Mouse (Mus musculus) stomach, postnatal 0 days (tissue): ENCODE results near the gene B3galnt1. TPM values are rescaled to one million over a fixed set of nuclear protein-coding genes. Genes with fewer than 3 reads are reported as not detected.

ENCODE experiments used
- ATAC-seq: fragments of 200-750 bp; cut with Nextera tagmentation; 2 replicates; pipeline ENCODE4 v1.8.0; 2017; ENCODE audit not compliant: low FRiP score, low TSS enrichment
- DNase-seq: peaks from one replicate; pipeline ENCODE4 v3.0.0-alpha.2; 2016; ENCODE audit warnings: low spot score
- H3K27ac ChIP-seq: fragments of 300-500 bp; sonication (generic); replicated peaks from 2 replicates; pipeline ENCODE4 v1.5.1; 2014; ENCODE audit warnings: mild to moderate bottlenecking, control low read depth
- H3K27me3 ChIP-seq: fragments of 300-500 bp; sonication (generic); 2 replicates; pipeline ENCODE4 v1.6.1; 2014; ENCODE audit warnings: low read length; ENCODE audit not compliant: control insufficient read depth, insufficient read depth
- H3K36me3 ChIP-seq: fragments of 300-500 bp; sonication (generic); 2 replicates; pipeline ENCODE4 v1.6.1; 2014; ENCODE audit warnings: low read length, mixed read lengths; ENCODE audit not compliant: control insufficient read depth, insufficient read depth
- H3K4me1 ChIP-seq: fragments of 300-500 bp; sonication (generic); replicated peaks from 2 replicates; pipeline ENCODE4 v1.6.1; 2014; ENCODE audit warnings: antibody characterized with exemption; ENCODE audit not compliant: control insufficient read depth, insufficient read depth
- H3K4me2 ChIP-seq: fragments of 300-500 bp; sonication (generic); replicated peaks from 2 replicates; pipeline ENCODE4 v1.6.1; 2014; ENCODE audit warnings: low read depth, mild to moderate bottlenecking, control low read depth, moderate library complexity
- H3K4me3 ChIP-seq: fragments of 300-500 bp; sonication (generic); 2 replicates; pipeline ENCODE4 v1.5.1; 2014; ENCODE audit warnings: low read depth, low read length, control low read depth
- H3K9ac ChIP-seq: fragments of 300-500 bp; sonication (generic); 2 replicates; pipeline ENCODE4 v1.6.1; 2014; ENCODE audit warnings: mild to moderate bottlenecking, low read length, control low read depth, mixed read lengths
- H3K9me3 ChIP-seq: fragments of 300-500 bp; sonication (generic); 2 replicates; pipeline ENCODE4 v1.6.1; 2016; ENCODE audit warnings: low read length; ENCODE audit not compliant: control insufficient read depth
- CTCF ChIP-seq: IDR thresholded peaks from 2 replicates; pipeline ENCODE4 v1.5.1; 2016; ENCODE audit warnings: antibody characterized with exemption, low read depth, mild to moderate bottlenecking, moderate library complexity
- EP300 ChIP-seq: optimal IDR thresholded peaks from 2 replicates; pipeline ENCODE3; 2016; ENCODE audit warnings: antibody characterized with exemption
- WGBS: fragments of 180-500 bp; shearing (Covaris S2); extraction: QIAGEN DNeasy Blood & Tissue Kit; methylation state at CpG from one replicate; pipeline ENCODE4 v1.1.7; 2014; 5-methylcytosine and 5-hydroxymethylcytosine counted together
- polyA plus RNA-seq: library from polyadenylated mRNA; unstranded; fragments of >200 nt; fragmentation: Nextera tagmentation; extraction: Ambion mirVana; gene quantifications from 2 replicates; pipeline ENCODE4 v1.2.1, GENCODE M21; 2015

The B3galnt1 gene
- polyA plus RNA-seq, 1 experiment from 2014 or later = 21.5 TPM

DNA sequence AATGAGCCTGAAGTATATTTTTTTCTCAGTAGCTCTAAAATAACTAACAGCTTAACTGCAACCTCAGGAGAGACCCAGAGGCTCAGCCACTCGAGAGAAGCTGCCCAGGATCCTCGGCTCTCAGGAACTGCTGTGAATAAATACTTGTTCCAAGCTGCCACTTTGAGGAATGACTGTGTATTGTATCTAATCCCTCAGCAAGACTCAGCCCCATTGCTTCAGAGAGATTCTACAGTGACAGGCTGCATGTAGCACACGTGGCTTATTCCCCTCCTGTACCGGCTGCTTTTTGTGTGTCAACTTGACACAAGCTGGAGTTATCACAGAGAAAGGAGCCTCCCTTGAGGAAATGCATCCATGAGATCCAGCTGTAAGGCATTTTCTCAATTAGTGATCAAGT, 66.1 kb downstream of the B3galnt1 start:
- no peak overlapping the region for H3K27ac ChIP-seq
- TF ChIP-seq EP300 (no peak), CTCF (no peak)
- no peak for DNase-seq
- H3K27me3 ChIP-seq = no peaks in the 10 kb centered on the region
- H3K4me3 ChIP-seq = no peak overlapping the region
- H3K9me3 ChIP-seq = no peaks in the 10 kb centered on the region
- no peaks in the 10 kb centered on the region for H3K36me3 ChIP-seq
- no peak overlapping the region for H3K9ac ChIP-seq
- no peaks in the 10 kb centered on the region for H3K4me1 ChIP-seq
- WGBS = 22% methylated on average over 4 of the region's 4 CpGs
- ATAC-seq = peak; percentile 85
- no peak overlapping the region for H3K4me2 ChIP-seq

DNA sequence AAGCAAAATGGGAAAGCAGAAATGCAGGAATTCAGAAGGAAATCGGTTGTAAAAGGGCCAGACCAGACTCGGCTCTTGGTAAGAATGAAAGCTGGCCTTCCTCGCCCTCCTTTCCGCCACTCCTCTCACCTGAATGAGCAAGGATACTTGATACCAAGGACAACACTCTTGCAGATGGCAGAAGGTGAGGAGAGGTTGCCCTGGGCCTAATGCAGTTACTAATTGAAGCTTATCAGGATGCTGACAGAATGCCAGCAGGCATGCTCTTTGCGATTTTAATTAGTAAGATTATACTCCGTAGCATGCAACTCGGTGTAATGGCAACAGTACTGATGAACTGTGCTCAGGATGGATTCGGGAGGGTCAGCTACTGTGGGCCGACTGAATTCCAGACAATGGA, 67.2 kb downstream of the B3galnt1 start:
- Histone ChIP-seq H3K4me2 (no peak overlapping the region), H3K4me3 (no peak overlapping the region), H3K9me3 (no peaks in the 10 kb centered on the region), H3K27me3 (no peaks in the 10 kb centered on the region), H3K4me1 (no peaks in the 10 kb centered on the region), H3K27ac (no peak overlapping the region), H3K9ac (no peak overlapping the region), H3K36me3 (no peaks in the 10 kb centered on the region)
- ATAC-seq (no peak), DNase-seq (no peak)
- TF ChIP-seq EP300 (no peak), CTCF (no peak)
- 90% methylated on average over 9 of the region's 9 CpGs for WGBS

GRCm38 (mm10) chr3:69529576-69529975, 69.2 kb downstream of the B3galnt1 start:
- H3K4me2 ChIP-seq = no peak overlapping the region
- H3K9ac ChIP-seq = no peak overlapping the region
- no peak overlapping the region for H3K27ac ChIP-seq
- ATAC-seq (no peak), DNase-seq (no peak)
- TF ChIP-seq CTCF (no peak), EP300 (no peak)
- no peaks in the 10 kb centered on the region for H3K4me1 ChIP-seq
- H3K9me3 ChIP-seq = no peaks in the 10 kb centered on the region
- no peaks in the 10 kb centered on the region for H3K36me3 ChIP-seq
- H3K27me3 ChIP-seq = no peaks in the 10 kb centered on the region
- WGBS = 59% methylated on average over 7 of the region's 7 CpGs
- H3K4me3 ChIP-seq = no peak overlapping the region

GRCm38 (mm10) chr3:69527384-69527783, 71.4 kb downstream of the B3galnt1 start:
- H3K4me2 ChIP-seq = no peak overlapping the region
- H3K9me3 ChIP-seq = no peaks in the 10 kb centered on the region
- WGBS = 60% methylated on average over 1 of the region's 1 CpGs
- H3K36me3 ChIP-seq = no peaks in the 10 kb centered on the region
- H3K4me3 ChIP-seq = no peak overlapping the region
- no peak for DNase-seq
- H3K4me1 ChIP-seq = no peaks in the 10 kb centered on the region
- H3K9ac ChIP-seq = no peak overlapping the region
- H3K27me3 ChIP-seq = no peaks in the 10 kb centered on the region
- no peak overlapping the region for H3K27ac ChIP-seq
- TF ChIP-seq CTCF = no peak
- ATAC-seq = no peak; the same call in 1 of the 2 replicates

DNA sequence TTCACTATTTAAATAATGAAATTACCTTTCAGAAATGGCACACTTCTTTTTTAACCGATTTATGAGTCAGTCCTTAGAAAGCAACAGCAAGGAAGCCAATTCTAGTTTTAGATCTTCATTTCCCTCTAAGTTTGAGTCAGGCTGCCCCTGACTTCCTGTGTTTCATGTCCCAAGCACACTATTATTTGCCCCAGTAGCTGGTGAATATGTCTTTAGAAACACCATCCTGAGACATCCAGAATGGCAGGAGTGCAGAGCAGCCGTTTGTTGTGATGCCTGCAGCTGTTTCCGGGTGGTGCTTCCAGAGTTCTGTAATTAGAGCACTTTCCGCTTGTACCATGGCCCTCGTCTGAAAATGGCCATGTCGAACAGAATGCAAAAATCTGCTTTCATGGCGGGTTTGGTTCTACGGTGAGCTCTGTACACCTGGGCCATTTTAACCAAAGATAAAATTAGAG, 73.7 kb downstream of the B3galnt1 start:
- no peaks in the 10 kb centered on the region for H3K36me3 ChIP-seq
- H3K4me1 ChIP-seq = no peaks in the 10 kb centered on the region
- no peaks in the 10 kb centered on the region for H3K27me3 ChIP-seq
- DNase-seq = no peak
- no peak overlapping the region for H3K4me3 ChIP-seq
- TF ChIP-seq EP300 (no peak), CTCF (no peak)
- WGBS = 58% methylated on average over 8 of the region's 8 CpGs
- H3K4me2 ChIP-seq = no peak overlapping the region
- H3K9me3 ChIP-seq = no peaks in the 10 kb centered on the region
- ATAC-seq = no peak
- H3K27ac ChIP-seq = no peak overlapping the region
- no peak overlapping the region for H3K9ac ChIP-seq

DNA sequence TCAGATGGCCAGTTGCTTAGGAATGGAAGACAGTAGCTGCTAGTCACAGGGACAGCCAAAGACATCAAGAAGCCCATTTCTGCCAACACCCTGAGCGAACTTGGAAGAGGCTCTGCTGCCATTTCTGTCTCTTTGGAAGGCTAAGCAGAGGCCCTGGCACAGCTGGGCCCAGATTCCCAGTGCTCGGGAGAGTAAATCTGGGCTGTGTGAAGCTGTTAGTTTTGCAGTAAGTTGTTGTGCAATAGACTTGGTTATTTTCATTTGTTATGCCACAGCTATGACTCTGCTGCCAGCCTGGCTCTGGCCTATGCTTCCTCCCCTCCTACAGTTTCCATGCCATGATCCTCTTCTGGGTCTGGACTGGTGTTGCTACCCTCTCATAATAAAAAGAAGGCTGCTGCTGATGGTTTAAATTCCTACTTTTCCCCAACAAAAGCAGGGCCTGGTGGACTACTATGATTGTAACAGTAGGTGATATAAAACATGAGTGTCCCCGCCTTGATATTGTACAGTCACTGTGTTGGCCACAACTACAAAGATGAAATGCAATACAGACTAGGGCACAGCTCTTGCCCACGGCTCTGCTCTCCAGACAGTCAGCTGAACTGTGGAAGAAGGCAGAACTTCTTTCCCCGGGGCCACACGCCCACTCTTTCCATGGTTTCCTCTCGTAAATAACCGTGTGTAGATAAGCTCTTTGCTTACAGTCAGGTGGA, 74.2 kb downstream of the B3galnt1 start:
- no peaks in the 10 kb centered on the region for H3K36me3 ChIP-seq
- no peaks in the 10 kb centered on the region for H3K27me3 ChIP-seq
- 52% methylated on average over 8 of the region's 8 CpGs for WGBS
- no peak overlapping the region for H3K27ac ChIP-seq
- no peaks in the 10 kb centered on the region for H3K9me3 ChIP-seq
- DNase-seq (no peak), ATAC-seq (no peak)
- no peak overlapping the region for H3K4me2 ChIP-seq
- H3K4me3 ChIP-seq = no peak overlapping the region
- H3K9ac ChIP-seq = no peak overlapping the region
- H3K4me1 ChIP-seq = no peaks in the 10 kb centered on the region
- TF ChIP-seq CTCF = no peak
- no peak for TF ChIP-seq EP300

Other genes starting within 250 kb of the B3galnt1 start
- 97.8 and 106 TPM in 2 replicates for gene Nmd3, start 123.0 kb upstream of the B3galnt1 start, polyA plus RNA-seq